Mouse (Mus musculus): ENCODE measurements at regions not wholly inside any gene's neighbourhood (a gene's known extent, or its start where the extent isn't known, plus 50 kb on each side); places are given as distances from the start of the nearest gene placed in this dataset.

GRCm38 (mm10) chr12:9358872-9359271, 211.0 kb upstream of the Osr1 start:
- WGBS: 46% methylated on average over 8 of the region's 8 CpGs
- Histone ChIP-seq H3K9me3 (no peaks in the 10 kb centered on the region), H3K36me3 (no peaks in the 10 kb centered on the region), H3K4me1 (no peaks in the 10 kb centered on the region), H3K9ac (no peak overlapping the region), H3K4me2 (no peak overlapping the region), H3K4me3 (replicated peaks) (no peak overlapping the region), H3K27me3 (replicated peaks) (no peaks in the 10 kb centered on the region), H3K27ac (no peak overlapping the region)
- no peak for ATAC-seq (ENCODE audit: insufficient read depth, low FRiP score, low read depth)

- Histone ChIP-seq H3K9me3 (no peaks in the 10 kb centered on the region), H3K9ac (no peak overlapping the region), H3K4me2 (no peak overlapping the region), H3K4me1 (no peaks in the 10 kb centered on the region), H3K27ac (no peak overlapping the region), H3K4me3 (replicated peaks) (no peak overlapping the region), H3K27me3 (replicated peaks) (no peaks in the 10 kb centered on the region), H3K36me3 (no peaks in the 10 kb centered on the region)
- 63% methylated on average over 1 of the region's 1 CpGs for WGBS
- no peak for ATAC-seq (ENCODE audit: insufficient read depth, low FRiP score, low read depth)
Measured at GRCm38 (mm10) chr12:9365931-9366330, 204.0 kb upstream of the Osr1 start.

GRCm38 (mm10) chr12:9368682-9369081, 201.2 kb upstream of the Osr1 start:
- Histone ChIP-seq H3K4me1 (no peaks in the 10 kb centered on the region), H3K27ac (no peak overlapping the region), H3K36me3 (no peaks in the 10 kb centered on the region), H3K4me2 (no peak overlapping the region), H3K27me3 (replicated peaks) (no peaks in the 10 kb centered on the region), H3K4me3 (replicated peaks) (no peak overlapping the region), H3K9me3 (no peaks in the 10 kb centered on the region), H3K9ac (no peak overlapping the region)
- ATAC-seq (ENCODE audit: insufficient read depth, low FRiP score, low read depth): no peak
- 59% methylated on average over 5 of the region's 5 CpGs for WGBS

GRCm38 (mm10) chr12:9401956-9402355, 168.0 kb upstream of the Osr1 start:
- Histone ChIP-seq H3K27me3 (replicated peaks) (no peaks in the 10 kb centered on the region), H3K4me1 (no peaks in the 10 kb centered on the region), H3K36me3 (no peaks in the 10 kb centered on the region), H3K9me3 (no peaks in the 10 kb centered on the region), H3K9ac (no peak overlapping the region), H3K27ac (no peak overlapping the region), H3K4me2 (no peak overlapping the region), H3K4me3 (replicated peaks) (no peak overlapping the region)
- WGBS: 60% methylated on average over 3 of the region's 3 CpGs
- ATAC-seq (ENCODE audit: insufficient read depth, low FRiP score, low read depth): no peak

- H3K27ac ChIP-seq: no peak overlapping the region
- no peaks in the 10 kb centered on the region for H3K27me3 ChIP-seq (replicated peaks)
- H3K4me3 ChIP-seq (replicated peaks): no peak overlapping the region
- H3K36me3 ChIP-seq: no peaks in the 10 kb centered on the region
- no peak overlapping the region for H3K9ac ChIP-seq
- no peaks in the 10 kb centered on the region for H3K9me3 ChIP-seq
- ATAC-seq (ENCODE audit: insufficient read depth, low FRiP score, low read depth): no peak
- WGBS: 60% methylated on average over 7 of the region's 7 CpGs
- no peak overlapping the region for H3K4me2 ChIP-seq
- no peaks in the 10 kb centered on the region for H3K4me1 ChIP-seq
Measured at GRCm38 (mm10) chr12:9404981-9405380, 164.9 kb upstream of the Osr1 start.

- Histone ChIP-seq H3K4me3 (replicated peaks) (no peak overlapping the region), H3K27me3 (replicated peaks) (no peaks in the 10 kb centered on the region), H3K9me3 (no peaks in the 10 kb centered on the region), H3K4me2 (no peak overlapping the region), H3K36me3 (no peaks in the 10 kb centered on the region), H3K9ac (no peak overlapping the region), H3K27ac (no peak overlapping the region), H3K4me1 (no peaks in the 10 kb centered on the region)
- 24% methylated on average over 3 of the region's 3 CpGs for WGBS
- no peak for ATAC-seq (ENCODE audit: insufficient read depth, low FRiP score, low read depth)
Measured at GRCm38 (mm10) chr12:9419311-9419710, 150.6 kb upstream of the Osr1 start.

- Histone ChIP-seq H3K9me3 (no peaks in the 10 kb centered on the region), H3K4me2 (no peak overlapping the region), H3K36me3 (no peaks in the 10 kb centered on the region), H3K9ac (no peak overlapping the region), H3K27ac (no peak overlapping the region), H3K4me1 (no peaks in the 10 kb centered on the region), H3K4me3 (replicated peaks) (no peak overlapping the region), H3K27me3 (replicated peaks) (no peaks in the 10 kb centered on the region)
- WGBS: 78% methylated on average over 3 of the region's 3 CpGs
- no peak for ATAC-seq (ENCODE audit: insufficient read depth, low FRiP score, low read depth)
Measured at GRCm38 (mm10) chr12:9430656-9431055, 139.3 kb upstream of the Osr1 start.

GRCm38 (mm10) chr12:9438575-9439161, 131.2 kb upstream of the Osr1 start:
- no peak overlapping the region for H3K9ac ChIP-seq

GRCm38 (mm10) chr12:9450620-9451019, 119.3 kb upstream of the Osr1 start:
- H3K9ac ChIP-seq: no peak overlapping the region
- WGBS: 13% methylated on average over 3 of the region's 3 CpGs
- H3K9me3 ChIP-seq: no peaks in the 10 kb centered on the region
- H3K4me1 ChIP-seq: no peaks in the 10 kb centered on the region
- no peak overlapping the region for H3K27ac ChIP-seq
- no peaks in the 10 kb centered on the region for H3K27me3 ChIP-seq (replicated peaks)
- peak; percentile 22; the same call in 1 of the 2 replicates for ATAC-seq (ENCODE audit: insufficient read depth, low FRiP score, low read depth)
- no peak overlapping the region for H3K4me2 ChIP-seq
- H3K4me3 ChIP-seq (replicated peaks): no peak overlapping the region
- no peaks in the 10 kb centered on the region for H3K36me3 ChIP-seq

More at GRCm38 (mm10) chr12:9438575-9439161, 131.2 kb upstream of the Osr1 start:
- no peak for ATAC-seq (ENCODE audit: insufficient read depth, low FRiP score, low read depth)
- Histone ChIP-seq H3K9me3 (no peaks in the 10 kb centered on the region), H3K36me3 (no peaks in the 10 kb centered on the region), H3K27me3 (replicated peaks) (no peaks in the 10 kb centered on the region), H3K4me1 (no peaks in the 10 kb centered on the region), H3K4me3 (replicated peaks) (no peak overlapping the region), H3K4me2 (no peak overlapping the region), H3K27ac (no peak overlapping the region)
- 20% methylated on average over 9 of the region's 9 CpGs for WGBS

GRCm38 (mm10) chr12:9460193-9460592, 109.7 kb upstream of the Osr1 start:
- H3K27ac ChIP-seq: no peak overlapping the region
- H3K9ac ChIP-seq: no peak overlapping the region
- no peak overlapping the region for H3K4me3 ChIP-seq (replicated peaks)
- 73% methylated on average over 3 of the region's 3 CpGs for WGBS
- H3K9me3 ChIP-seq: no peaks in the 10 kb centered on the region
- no peak overlapping the region for H3K4me2 ChIP-seq
- H3K27me3 ChIP-seq (replicated peaks): no peaks in the 10 kb centered on the region
- ATAC-seq (ENCODE audit: insufficient read depth, low FRiP score, low read depth): no peak
- no peaks in the 10 kb centered on the region for H3K36me3 ChIP-seq
- H3K4me1 ChIP-seq: no peaks in the 10 kb centered on the region

GRCm38 (mm10) chr12:9469655-9470470, 100.1 kb upstream of the Osr1 start:
- Histone ChIP-seq H3K9ac (no peak overlapping the region), H3K36me3 (no peaks in the 10 kb centered on the region), H3K27me3 (replicated peaks) (no peaks in the 10 kb centered on the region), H3K27ac (0 out of 2 replicates have a peak overlapping the region, but pooled peaks have one; percentile 5), H3K4me3 (replicated peaks) (no peak overlapping the region), H3K9me3 (no peaks in the 10 kb centered on the region), H3K4me2 (no peak overlapping the region), H3K4me1 (no peaks in the 10 kb centered on the region)
- 36% methylated on average over 3 of the region's 3 CpGs for WGBS
- no peak for ATAC-seq (ENCODE audit: insufficient read depth, low FRiP score, low read depth)

- Histone ChIP-seq H3K9me3 (no peaks in the 10 kb centered on the region), H3K4me1 (no peaks in the 10 kb centered on the region), H3K27ac (no peak overlapping the region), H3K9ac (no peak overlapping the region), H3K4me2 (no peak overlapping the region), H3K36me3 (no peaks in the 10 kb centered on the region), H3K4me3 (replicated peaks) (no peak overlapping the region), H3K27me3 (replicated peaks) (no peaks in the 10 kb centered on the region)
- ATAC-seq (ENCODE audit: insufficient read depth, low FRiP score, low read depth): no peak
- WGBS: 74% methylated on average over 2 of the region's 2 CpGs
Measured at GRCm38 (mm10) chr12:9475836-9476235, 94.1 kb upstream of the Osr1 start.
